Mouse (Mus musculus) midbrain, embryonic 14.5 days (tissue): ENCODE measurements around the gene Rxra. TPM values are rescaled to one million over a fixed set of nuclear protein-coding genes. Genes with fewer than 3 reads are reported as not detected.

Experiments used
- ATAC-seq: fragments of 200-750 bp; cut with Nextera tagmentation; 2 replicates; pipeline ENCODE4 v1.8.0; 2017; ENCODE audit warnings: moderate number of reproducible peaks, moderate library complexity; ENCODE audit not compliant: low FRiP score, low TSS enrichment
- DNase-seq: peaks from one replicate; pipeline ENCODE4 v3.0.0-alpha.2; 2015
- H3K27ac ChIP-seq: fragments of 300-500 bp; sonication (generic); replicated peaks from 2 replicates; pipeline ENCODE4 v1.5.1; 2014; ENCODE audit warnings: mild to moderate bottlenecking, low read depth, low read length, moderate library complexity
- H3K27me3 ChIP-seq: fragments of 300-500 bp; sonication (generic); 2 replicates; pipeline ENCODE4 v1.6.1; 2014; ENCODE audit warnings: low read length, control low read depth, mixed read lengths; ENCODE audit not compliant: control insufficient read depth, insufficient read depth
- H3K36me3 ChIP-seq: fragments of 300-500 bp; sonication (generic); 2 replicates; pipeline ENCODE4 v1.6.1; 2014; ENCODE audit warnings: low read length, control low read depth; ENCODE audit not compliant: control insufficient read depth, insufficient read depth
- H3K4me1 ChIP-seq: fragments of 300-500 bp; sonication (generic); 2 replicates; pipeline ENCODE4 v1.6.1; 2014; ENCODE audit warnings: mild to moderate bottlenecking, antibody characterized with exemption, low read length, control low read depth; ENCODE audit not compliant: control insufficient read depth, insufficient read depth
- H3K4me2 ChIP-seq: fragments of 300-500 bp; sonication (generic); 2 replicates; pipeline ENCODE4 v1.6.1; 2014; ENCODE audit warnings: mild to moderate bottlenecking, low read length, moderate library complexity
- H3K4me3 ChIP-seq: fragments of 300-500 bp; sonication (generic); replicated peaks from 2 replicates; pipeline ENCODE4 v1.5.1; 2014; ENCODE audit warnings: low read depth, low read length
- H3K9ac ChIP-seq: fragments of 300-500 bp; sonication (generic); replicated peaks from 2 replicates; pipeline ENCODE4 v1.6.1; 2014; ENCODE audit warnings: mild to moderate bottlenecking, low read length, moderate library complexity
- H3K9me3 ChIP-seq: fragments of 300-500 bp; sonication (generic); 2 replicates; pipeline ENCODE4 v1.6.1; 2016; ENCODE audit warnings: low read length, control low read depth, mixed read lengths; ENCODE audit not compliant: control insufficient read depth
- WGBS: fragments of 180-500 bp; shearing (Covaris S2); extraction: QIAGEN DNeasy Blood & Tissue Kit; methylation state at CpG from one replicate; pipeline ENCODE4 v1.1.7; 2014; 5-methylcytosine and 5-hydroxymethylcytosine counted together
- polyA plus RNA-seq: library from polyadenylated mRNA; unstranded; fragments of >200 nt; fragmentation: Nextera tagmentation; extraction: Ambion mirVana; gene quantifications from 2 replicates; pipeline ENCODE4 v1.2.1, GENCODE M21; 2014

Rxra gene
- polyA plus RNA-seq, 1 experiment from 2014 or later: 2.5 TPM

DNA sequence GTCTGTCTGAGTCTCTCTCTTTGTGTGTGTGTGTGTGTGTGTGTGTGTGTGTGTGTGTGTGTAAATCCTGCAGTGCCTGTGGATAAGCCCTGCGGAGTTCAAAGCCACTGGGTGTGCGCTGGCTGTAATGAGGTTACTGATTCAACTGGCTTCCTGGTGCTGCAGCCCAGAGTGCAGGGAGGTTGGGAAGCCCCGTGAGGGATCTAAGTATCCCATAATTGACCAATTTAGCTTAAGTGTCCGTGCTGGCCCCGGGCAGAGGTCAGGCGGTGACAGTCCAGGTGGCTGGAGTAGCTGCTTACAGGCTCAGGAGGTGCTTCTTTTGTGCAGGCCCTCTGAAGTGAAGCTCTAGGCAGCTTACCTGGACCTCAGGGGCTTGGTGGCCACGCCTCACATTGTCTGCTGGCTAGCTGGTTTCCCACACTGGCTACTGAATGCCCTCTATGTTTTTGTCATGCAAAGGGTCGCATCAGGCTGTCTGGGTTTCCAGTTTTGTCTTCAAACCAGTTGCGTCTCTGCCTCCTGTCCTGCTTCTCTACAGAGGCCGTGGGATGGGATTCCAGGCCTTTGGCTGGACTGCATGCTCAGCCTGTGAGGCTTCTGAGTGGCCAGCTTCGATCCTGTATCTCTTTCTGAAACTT lies 7.9 kb downstream of the Rxra start:
- no peak overlapping the region for H3K27ac ChIP-seq
- no peak overlapping the region for H3K4me2 ChIP-seq
- H3K9me3 ChIP-seq: no peaks in the 10 kb centered on the region
- no peak overlapping the region for H3K9ac ChIP-seq
- no peaks in the 10 kb centered on the region for H3K36me3 ChIP-seq
- no peak overlapping the region for H3K4me3 ChIP-seq
- peaks cover 30% of the 10 kb centered on the region for H3K4me1 ChIP-seq
- no peaks in the 10 kb centered on the region for H3K27me3 ChIP-seq
- 22% methylated on average over 11 of the region's 11 CpGs for WGBS
- DNase-seq (no peak), ATAC-seq (no peak)

DNA sequence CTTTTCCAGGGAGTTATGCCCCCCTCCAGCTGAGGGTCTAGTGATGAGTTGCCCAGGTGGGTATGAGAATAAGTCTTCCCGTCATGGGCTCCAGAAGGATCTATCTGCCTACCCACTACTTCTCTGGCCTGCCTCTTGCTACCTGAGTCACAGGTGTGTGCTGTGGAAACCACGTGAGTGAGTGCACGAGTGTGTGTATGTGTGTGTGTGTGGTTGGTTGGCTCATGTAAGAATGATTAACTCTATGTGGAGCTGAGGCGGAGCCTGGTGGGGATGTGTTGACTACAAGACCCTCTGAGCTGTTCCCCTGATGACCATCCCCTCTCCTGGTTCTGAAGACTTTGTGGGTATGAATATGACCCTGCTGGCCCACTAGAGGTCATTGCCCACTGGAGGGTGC lies 9.7 kb downstream of the Rxra start:
- no peak overlapping the region for H3K4me2 ChIP-seq
- no peaks in the 10 kb centered on the region for H3K36me3 ChIP-seq
- ATAC-seq (no peak), DNase-seq (no peak)
- H3K27ac ChIP-seq: no peak overlapping the region
- no peaks in the 10 kb centered on the region for H3K9me3 ChIP-seq
- H3K4me1 ChIP-seq: peaks cover 23% of the 10 kb centered on the region
- no peaks in the 10 kb centered on the region for H3K27me3 ChIP-seq
- H3K4me3 ChIP-seq: no peak overlapping the region
- no peak overlapping the region for H3K9ac ChIP-seq
- WGBS: 97% methylated on average over 4 of the region's 4 CpGs

DNA sequence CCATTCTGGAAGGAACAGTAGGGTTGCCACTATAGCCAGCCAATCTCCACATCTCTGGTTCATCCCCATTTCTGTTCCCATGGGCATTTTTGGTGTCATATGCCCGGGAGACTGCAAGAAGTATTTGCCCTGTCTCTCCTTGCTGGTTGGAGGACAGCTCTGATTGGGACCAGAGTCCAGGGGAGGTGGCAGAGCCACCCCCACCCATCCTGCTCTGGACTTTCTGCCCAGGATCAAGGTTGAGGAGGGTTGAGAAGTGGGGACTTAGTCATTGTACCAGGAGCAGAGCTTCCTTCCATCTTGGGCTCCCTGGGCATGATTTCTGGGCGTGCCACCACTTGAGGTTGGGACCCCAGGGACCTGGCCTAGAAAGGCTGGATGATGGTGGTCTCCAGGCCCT lies 10.1 kb downstream of the Rxra start:
- Histone ChIP-seq H3K4me3 (no peak overlapping the region), H3K9ac (no peak overlapping the region), H3K27me3 (no peaks in the 10 kb centered on the region), H3K36me3 (no peaks in the 10 kb centered on the region), H3K4me2 (no peak overlapping the region), H3K9me3 (no peaks in the 10 kb centered on the region), H3K27ac (no peak overlapping the region), H3K4me1 (peaks cover 23% of the 10 kb centered on the region)
- 93% methylated on average over 2 of the region's 2 CpGs for WGBS
- DNase-seq (no peak), ATAC-seq (no peak)

DNA sequence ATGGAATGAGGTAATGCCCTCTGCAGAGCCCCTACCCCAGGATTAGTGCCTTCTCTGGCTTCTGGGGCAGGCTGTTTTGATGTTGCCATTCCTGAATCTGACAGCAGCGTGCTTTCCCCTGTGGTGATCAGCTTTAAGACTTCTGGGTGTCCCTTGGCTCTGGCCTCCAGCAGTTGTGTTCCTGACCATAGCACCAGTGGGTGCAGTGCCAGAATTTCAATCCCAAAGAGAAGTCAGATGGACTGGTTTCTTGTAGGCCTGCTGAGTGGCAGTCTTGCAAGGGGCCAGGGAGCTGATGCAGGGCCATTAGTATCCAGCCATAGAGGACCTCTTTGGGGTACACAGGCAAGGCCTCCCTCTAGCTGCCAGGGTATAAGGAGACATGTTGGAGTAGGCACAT lies 10.8 kb downstream of the Rxra start:
- Histone ChIP-seq H3K4me2 (no peak overlapping the region), H3K4me1 (peaks cover 16% of the 10 kb centered on the region), H3K9me3 (no peaks in the 10 kb centered on the region), H3K27ac (no peak overlapping the region), H3K36me3 (no peaks in the 10 kb centered on the region), H3K4me3 (no peak overlapping the region), H3K9ac (no peak overlapping the region), H3K27me3 (no peaks in the 10 kb centered on the region)
- no peak for DNase-seq
- no peak for ATAC-seq
- 50% methylated on average over 1 of the region's 1 CpGs for WGBS

DNA sequence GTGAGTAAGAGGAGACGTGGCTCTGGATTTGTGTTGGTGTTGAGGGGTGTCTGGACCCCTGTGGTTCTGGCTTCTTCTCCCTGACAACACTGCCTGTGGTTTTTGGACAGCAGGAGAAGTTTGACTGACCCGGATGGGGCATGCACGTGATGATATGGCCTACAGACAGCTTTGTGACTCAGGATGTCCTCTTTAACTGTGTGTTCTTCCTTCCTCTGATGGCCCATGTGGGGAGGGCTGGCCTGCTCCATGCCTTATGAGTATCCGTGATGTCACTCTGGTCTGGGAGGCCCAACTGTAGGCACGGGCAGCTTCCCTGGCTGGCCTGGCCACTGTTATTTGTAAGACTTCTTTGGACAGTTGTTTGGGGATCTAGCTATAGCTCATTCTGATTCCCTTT lies 11.7 kb downstream of the Rxra start:
- H3K9ac ChIP-seq: no peak overlapping the region
- WGBS: 88% methylated on average over 5 of the region's 5 CpGs
- no peak overlapping the region for H3K4me3 ChIP-seq
- no peak overlapping the region for H3K4me2 ChIP-seq
- H3K27me3 ChIP-seq: no peaks in the 10 kb centered on the region
- no peaks in the 10 kb centered on the region for H3K36me3 ChIP-seq
- H3K9me3 ChIP-seq: no peaks in the 10 kb centered on the region
- H3K27ac ChIP-seq: no peak overlapping the region
- DNase-seq (no peak), ATAC-seq (no peak)
- peaks cover 15% of the 10 kb centered on the region for H3K4me1 ChIP-seq

DNA sequence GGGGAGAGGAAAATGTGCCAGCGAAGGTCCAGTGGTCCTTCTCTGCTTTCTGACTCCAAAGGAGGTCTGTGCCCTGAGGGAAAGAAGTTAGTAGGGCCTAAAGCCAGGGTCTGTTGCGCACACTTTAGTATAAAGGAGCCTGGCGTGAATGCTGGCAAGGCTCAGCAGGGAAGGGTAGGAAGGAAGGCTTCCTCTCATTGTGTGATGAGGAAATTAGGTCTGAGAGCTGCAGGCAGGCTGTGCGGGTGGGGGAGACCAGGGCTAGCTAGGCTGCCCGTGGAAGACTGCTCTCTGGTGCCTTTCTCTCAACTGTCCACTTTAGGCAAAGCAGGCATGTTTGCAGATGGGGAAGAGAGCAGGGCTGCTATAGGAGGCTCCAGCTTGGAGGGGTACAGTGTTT lies 14.5 kb downstream of the Rxra start:
- no peak for ATAC-seq
- Histone ChIP-seq H3K9me3 (no peaks in the 10 kb centered on the region), H3K4me3 (no peak overlapping the region), H3K27ac (0 out of 2 replicates have a peak overlapping the region, but pooled peaks have one; percentile 13), H3K4me2 (no peak overlapping the region), H3K9ac (no peak overlapping the region), H3K36me3 (no peaks in the 10 kb centered on the region), H3K4me1 (peaks cover 8% of the 10 kb centered on the region; the same call in 1 of the 2 replicates), H3K27me3 (no peaks in the 10 kb centered on the region)
- DNase-seq: peak; percentile 24
- WGBS: 23% methylated on average over 5 of the region's 5 CpGs

DNA sequence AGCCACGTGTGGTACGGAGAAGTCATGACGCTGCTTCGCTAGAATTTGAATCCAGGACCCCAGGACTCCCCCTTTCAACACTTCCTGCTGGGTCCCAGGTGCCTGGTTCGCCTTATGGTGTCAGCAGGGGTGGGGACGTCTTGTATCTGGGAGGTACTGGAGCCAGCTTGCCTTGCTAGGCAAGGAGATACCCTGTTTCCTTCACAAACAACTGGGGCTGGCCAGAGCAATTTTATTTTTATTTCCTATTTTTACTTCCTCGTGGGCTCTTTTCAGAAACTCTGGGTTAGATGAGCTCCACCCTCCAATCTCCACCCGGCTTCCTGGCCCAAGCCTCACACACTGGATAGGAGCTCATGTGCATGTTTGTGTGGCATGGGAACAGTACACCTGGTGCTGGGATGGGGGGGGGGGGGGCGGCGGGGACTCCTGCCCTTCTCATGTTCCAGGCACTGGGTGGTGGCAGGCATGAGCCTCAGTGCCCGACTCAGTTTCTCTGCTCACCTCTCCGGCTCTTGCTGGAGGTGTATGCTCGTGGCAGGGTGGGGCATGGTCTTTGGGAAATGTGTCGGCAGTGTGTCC lies 15.0 kb downstream of the Rxra start:
- Histone ChIP-seq H3K9ac (no peak overlapping the region), H3K4me1 (peaks cover 8% of the 10 kb centered on the region; the same call in 1 of the 2 replicates), H3K4me3 (no peak overlapping the region), H3K27me3 (no peaks in the 10 kb centered on the region), H3K9me3 (no peaks in the 10 kb centered on the region), H3K27ac (no peak overlapping the region), H3K4me2 (no peak overlapping the region), H3K36me3 (no peaks in the 10 kb centered on the region)
- DNase-seq: no peak
- ATAC-seq: no peak
- WGBS: 77% methylated on average over 14 of the region's 14 CpGs

DNA sequence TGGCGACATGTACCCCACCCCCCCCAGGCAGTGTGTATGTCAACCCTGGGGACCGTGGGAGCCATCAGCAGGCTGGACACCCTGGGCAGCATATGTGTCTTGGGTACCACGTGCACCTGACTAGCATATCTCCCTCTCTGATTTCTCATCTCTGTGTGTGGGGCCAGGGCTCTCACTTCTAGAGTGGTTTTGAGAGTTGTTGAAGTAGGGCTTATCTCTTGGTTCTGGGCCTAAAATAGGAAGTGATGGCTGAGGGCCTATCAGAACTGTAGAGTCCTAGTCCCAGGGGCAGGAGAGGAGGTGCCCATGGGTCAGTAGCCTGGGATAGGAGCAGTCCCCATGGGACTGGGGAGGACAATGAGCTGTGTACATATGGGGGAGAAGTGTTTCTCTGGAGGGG lies 16.4 kb downstream of the Rxra start:
- Histone ChIP-seq H3K4me1 (peaks cover 10% of the 10 kb centered on the region), H3K27ac (no peak overlapping the region), H3K4me2 (no peak overlapping the region), H3K4me3 (no peak overlapping the region), H3K9me3 (no peaks in the 10 kb centered on the region), H3K9ac (no peak overlapping the region), H3K27me3 (no peaks in the 10 kb centered on the region), H3K36me3 (no peaks in the 10 kb centered on the region)
- DNase-seq (no peak), ATAC-seq (no peak)
- WGBS: 85% methylated on average over 3 of the region's 3 CpGs

DNA sequence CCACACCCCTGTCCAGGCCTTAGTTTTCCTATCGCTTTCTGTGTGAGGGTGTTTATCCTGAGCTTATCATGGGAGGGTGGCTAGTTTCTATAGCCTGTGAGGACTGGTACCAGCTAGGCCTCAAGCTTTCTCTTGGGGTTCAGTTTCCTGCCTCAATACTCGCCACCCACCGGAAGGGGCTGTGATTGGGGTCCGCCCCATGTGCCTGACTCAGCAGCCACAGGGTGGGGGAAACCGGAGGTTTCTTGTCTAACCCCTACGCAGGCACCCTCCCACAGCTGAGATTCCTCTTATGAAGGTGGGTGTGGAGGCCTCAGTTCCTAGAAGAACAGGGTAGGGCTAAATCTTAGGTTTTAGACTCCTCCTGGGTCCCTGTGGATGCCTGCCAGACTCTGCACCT lies 17.4 kb downstream of the Rxra start:
- no peak overlapping the region for H3K4me2 ChIP-seq
- 93% methylated on average over 6 of the region's 6 CpGs for WGBS
- H3K27me3 ChIP-seq: no peaks in the 10 kb centered on the region
- H3K36me3 ChIP-seq: no peaks in the 10 kb centered on the region
- H3K4me1 ChIP-seq: peaks cover 19% of the 10 kb centered on the region
- DNase-seq: no peak
- no peak overlapping the region for H3K27ac ChIP-seq
- H3K9me3 ChIP-seq: no peaks in the 10 kb centered on the region
- H3K9ac ChIP-seq: no peak overlapping the region
- H3K4me3 ChIP-seq: no peak overlapping the region
- no peak for ATAC-seq
